Mouse (Mus musculus): ENCODE data around the gene Abcb7. TPM values are rescaled to one million over a fixed set of nuclear protein-coding genes. Genes with fewer than 3 reads are reported as not detected.

The Abcb7 gene
- polyA plus RNA-seq (2014; fragmentation: Illumina TruSeq; extraction: RNeasy Lipid Tissue Mini Kit (QIAGEN cat#74804); ENCODE audit: low read depth, low replicate concordance): 97.7 TPM

DNA sequence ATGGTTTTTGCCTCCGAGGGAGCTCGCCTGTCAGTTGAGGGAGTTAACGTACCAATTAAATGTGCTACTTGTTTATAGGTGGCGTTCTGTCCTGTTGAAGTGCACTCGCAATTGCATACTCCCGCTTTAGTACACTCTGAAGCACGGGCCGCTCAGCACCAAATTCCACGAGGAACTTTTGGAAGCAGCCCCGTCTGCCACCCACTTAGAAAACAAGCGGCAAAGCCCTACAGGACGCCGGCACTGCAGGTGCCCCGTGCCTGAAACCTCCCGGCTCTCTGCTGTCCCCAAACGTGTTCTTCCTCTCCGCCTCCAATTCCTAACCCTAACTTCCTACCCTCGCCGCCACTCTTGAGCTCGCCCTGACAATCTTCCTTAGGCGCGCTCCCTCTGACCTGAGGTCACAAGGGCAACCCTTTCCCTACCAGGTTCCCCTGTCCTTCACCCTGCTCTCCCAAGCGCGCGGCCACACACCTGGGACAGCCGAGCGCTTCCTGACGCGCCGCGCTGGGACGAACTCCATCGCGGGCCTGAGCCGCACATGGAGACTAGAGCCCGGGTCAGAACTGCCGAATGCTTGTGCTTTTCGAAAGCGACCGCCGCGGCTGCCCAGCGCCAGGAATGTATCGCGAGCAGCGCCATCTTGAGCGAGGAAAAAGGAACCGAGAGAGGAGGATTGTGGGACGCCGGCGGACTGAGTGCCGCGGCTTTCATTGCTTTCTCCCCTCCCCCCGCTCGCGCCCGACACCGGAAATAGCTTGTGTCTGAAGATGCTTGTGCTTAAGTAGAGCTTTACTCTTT is at the start of gene Abcb7:
Abcb7 (minus strand) TSS at position 674 of the 801 bp plus-strand sequence.

Other genes starting within 250 kb of the Abcb7 start
- 1.5 TPM for gene Nexmif, start 212.7 kb downstream of the Abcb7 start, polyA plus RNA-seq (2014; fragmentation: Illumina TruSeq; extraction: RNeasy Lipid Tissue Mini Kit (QIAGEN cat#74804); ENCODE audit: low read depth, low replicate concordance)
- gene Uprt, start 69.0 kb upstream of the Abcb7 start, polyA plus RNA-seq (2014; fragmentation: Illumina TruSeq; extraction: RNeasy Lipid Tissue Mini Kit (QIAGEN cat#74804); ENCODE audit: low read depth, low replicate concordance): 29.7 TPM

All from sigmoid colon, adult 10 weeks (tissue).